Mouse (Mus musculus) hindbrain, embryonic 15.5 days (tissue): ENCODE results near the gene 6030458C11Rik. TPM values are rescaled to one million over a fixed set of nuclear protein-coding genes. Genes with fewer than 3 reads are reported as not detected.
A peak's percentile ranks its signal among the peaks of the same experiment; 100 is the strongest.

Experiments
- ATAC-seq: fragments of 200-750 bp; cut with Nextera tagmentation; 2 replicates; pipeline ENCODE4 v1.8.0; 2017; ENCODE audit warnings: low read depth, moderate number of reproducible peaks, moderate TSS enrichment; ENCODE audit not compliant: low FRiP score
- H3K27ac ChIP-seq: fragments of 300-500 bp; sonication (generic); replicated peaks from 2 replicates; pipeline ENCODE4 v1.5.1; 2015; ENCODE audit warnings: mild to moderate bottlenecking, inconsistent platforms
- H3K27me3 ChIP-seq: fragments of 300-500 bp; sonication (generic); 2 replicates; pipeline ENCODE4 v1.6.1; 2015; ENCODE audit warnings: control low read depth, inconsistent platforms
- H3K36me3 ChIP-seq: fragments of 300-500 bp; sonication (generic); 2 replicates; pipeline ENCODE4 v1.6.1; 2015; ENCODE audit warnings: control low read depth, inconsistent platforms
- H3K4me1 ChIP-seq: fragments of 300-500 bp; sonication (generic); replicated peaks from 2 replicates; pipeline ENCODE4 v1.6.1; 2015; ENCODE audit warnings: control low read depth, inconsistent platforms
- H3K4me2 ChIP-seq: fragments of 300-500 bp; sonication (generic); 2 replicates; pipeline ENCODE4 v1.6.1; 2015; ENCODE audit warnings: moderate library complexity, mild to moderate bottlenecking, inconsistent platforms
- H3K4me3 ChIP-seq: fragments of 300-500 bp; sonication (generic); 2 replicates; pipeline ENCODE4 v1.5.1; 2015; ENCODE audit warnings: mild to moderate bottlenecking, inconsistent platforms
- H3K9ac ChIP-seq: fragments of 300-500 bp; sonication (generic); 2 replicates; pipeline ENCODE4 v1.6.1; 2015; ENCODE audit warnings: inconsistent platforms
- H3K9me3 ChIP-seq: fragments of 300-500 bp; sonication (generic); 2 replicates; pipeline ENCODE4 v1.6.1; 2016; ENCODE audit warnings: control low read depth, inconsistent platforms
- WGBS: fragments of 180-500 bp; shearing (Covaris S2); methylation state at CpG from one replicate; pipeline ENCODE4 v1.1.7; 2015; 5-methylcytosine and 5-hydroxymethylcytosine counted together
- polyA plus RNA-seq: library from polyadenylated mRNA; unstranded; fragments of >200 nt; fragmentation: Nextera tagmentation; extraction: Ambion mirVana; gene quantifications from 2 replicates; pipeline ENCODE4 v1.2.1, GENCODE M21; 2015

The 6030458C11Rik gene
- polyA plus RNA-seq, 1 experiment from 2014 or later = 34.4 TPM

DNA sequence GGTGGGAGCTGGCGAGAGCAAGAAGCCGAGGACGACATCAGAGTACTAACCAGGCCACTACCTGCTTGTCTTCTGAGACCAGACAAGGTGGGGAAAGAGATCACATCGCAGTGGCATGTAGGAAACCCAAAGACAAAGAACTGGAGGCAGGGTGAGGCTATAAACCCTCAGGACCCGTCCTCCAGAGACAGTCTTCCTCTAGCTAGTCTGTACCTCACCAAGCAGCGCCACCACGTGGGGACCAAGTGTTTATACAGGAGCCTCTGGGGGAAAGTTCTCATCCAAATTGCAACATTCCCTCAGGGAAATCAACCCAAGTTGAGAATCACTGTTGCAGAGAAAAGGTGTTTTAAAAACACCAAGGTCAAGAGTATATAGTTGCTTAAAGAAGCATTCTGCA is 18.4 kb upstream of the 6030458C11Rik start:
- no peaks in the 10 kb centered on the region for H3K9me3 ChIP-seq

DNA sequence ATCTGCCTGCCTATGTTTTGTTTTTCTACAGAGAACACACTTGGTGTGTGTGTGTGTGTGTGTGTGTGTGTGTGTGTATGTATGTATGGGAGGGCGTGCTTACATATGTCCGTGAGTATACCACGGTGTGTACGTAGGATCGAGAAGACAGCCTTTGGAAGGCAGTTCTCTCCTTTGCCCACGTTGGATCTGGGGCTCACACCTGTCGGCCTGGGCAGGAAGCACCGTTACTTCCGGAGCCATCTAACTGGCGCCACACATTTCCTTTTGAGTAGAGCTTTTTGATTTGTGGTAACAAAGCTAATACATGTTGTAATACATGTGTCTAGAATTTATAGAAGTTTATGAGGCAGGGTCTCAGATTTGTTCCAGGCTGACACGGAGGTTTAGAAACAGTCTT is 16.3 kb upstream of the 6030458C11Rik start:
- Histone ChIP-seq H3K9ac (no peak overlapping the region), H3K27me3 (no peaks in the 10 kb centered on the region), H3K4me2 (no peak overlapping the region), H3K9me3 (no peaks in the 10 kb centered on the region), H3K27ac (no peak overlapping the region), H3K36me3 (peaks cover 76% of the 10 kb centered on the region), H3K4me1 (no peaks in the 10 kb centered on the region), H3K4me3 (no peak overlapping the region)
- 98% methylated on average over 11 of the region's 11 CpGs for WGBS
- no peak for ATAC-seq

More for the DNA sequence above, 18.4 kb upstream of the 6030458C11Rik start:
- Histone ChIP-seq H3K27ac (no peak overlapping the region), H3K4me1 (no peaks in the 10 kb centered on the region), H3K4me3 (no peak overlapping the region), H3K4me2 (no peak overlapping the region), H3K36me3 (peaks cover 80% of the 10 kb centered on the region), H3K9ac (no peak overlapping the region), H3K27me3 (no peaks in the 10 kb centered on the region)
- 80% methylated on average over 7 of the region's 7 CpGs for WGBS
- no peak for ATAC-seq

- H3K36me3 ChIP-seq = peaks cover 60% of the 10 kb centered on the region
- H3K9me3 ChIP-seq = no peaks in the 10 kb centered on the region
- H3K4me3 ChIP-seq = no peak overlapping the region
- WGBS = 96% methylated on average over 24 of the region's 24 CpGs
- no peak overlapping the region for H3K9ac ChIP-seq
- H3K4me2 ChIP-seq = no peak overlapping the region
- H3K4me1 ChIP-seq = no peaks in the 10 kb centered on the region
- ATAC-seq = 0 out of 2 replicates have a peak, but pooled peaks have one; percentile 15
- no peak overlapping the region for H3K27ac ChIP-seq
- H3K27me3 ChIP-seq = no peaks in the 10 kb centered on the region
Observed at GRCm38 (mm10) chr15:12834231-12834630, 9.8 kb upstream of the 6030458C11Rik start.

- peaks cover 65% of the 10 kb centered on the region for H3K36me3 ChIP-seq
- H3K4me3 ChIP-seq = no peak overlapping the region
- H3K9ac ChIP-seq = no peak overlapping the region
- no peaks in the 10 kb centered on the region for H3K4me1 ChIP-seq
- no peak for ATAC-seq
- H3K9me3 ChIP-seq = no peaks in the 10 kb centered on the region
- WGBS = 97% methylated on average over 31 of the region's 31 CpGs
- no peaks in the 10 kb centered on the region for H3K27me3 ChIP-seq
- H3K4me2 ChIP-seq = no peak overlapping the region
- H3K27ac ChIP-seq = no peak overlapping the region
Observed at GRCm38 (mm10) chr15:12833385-12833784, 8.9 kb upstream of the 6030458C11Rik start.

DNA sequence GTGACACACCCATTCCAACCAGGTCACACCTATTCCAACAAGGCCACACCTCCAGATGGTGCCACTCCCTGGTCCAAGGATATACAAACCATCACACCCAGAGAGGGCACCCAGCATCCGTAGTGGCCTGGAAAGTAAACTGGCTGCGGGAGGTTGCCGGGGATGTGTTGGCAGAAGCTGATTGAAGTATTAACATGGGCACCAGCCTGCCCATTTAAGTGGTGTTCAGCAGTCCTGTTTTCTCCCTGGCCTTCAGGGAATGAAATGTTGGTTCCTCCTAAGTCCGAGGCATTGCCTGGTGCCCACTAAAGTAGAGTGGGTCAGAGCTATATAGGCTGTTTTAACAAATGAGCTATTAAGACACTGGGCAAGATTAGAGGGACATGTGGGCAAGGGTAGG is 8.2 kb upstream of the 6030458C11Rik start:
- peaks cover 65% of the 10 kb centered on the region for H3K36me3 ChIP-seq
- no peak overlapping the region for H3K4me2 ChIP-seq
- no peak overlapping the region for H3K4me3 ChIP-seq
- H3K27ac ChIP-seq = no peak overlapping the region
- no peak for ATAC-seq
- no peak overlapping the region for H3K9ac ChIP-seq
- WGBS = 96% methylated on average over 4 of the region's 4 CpGs
- no peaks in the 10 kb centered on the region for H3K4me1 ChIP-seq
- no peaks in the 10 kb centered on the region for H3K9me3 ChIP-seq
- H3K27me3 ChIP-seq = no peaks in the 10 kb centered on the region

- WGBS = 94% methylated on average over 3 of the region's 3 CpGs
- H3K9me3 ChIP-seq = no peaks in the 10 kb centered on the region
- H3K4me2 ChIP-seq = no peak overlapping the region
- no peak overlapping the region for H3K4me3 ChIP-seq
- H3K27me3 ChIP-seq = no peaks in the 10 kb centered on the region
- peaks cover 51% of the 10 kb centered on the region for H3K36me3 ChIP-seq
- no peak for ATAC-seq
- H3K4me1 ChIP-seq = peaks cover 17% of the 10 kb centered on the region
- no peak overlapping the region for H3K9ac ChIP-seq
- H3K27ac ChIP-seq = no peak overlapping the region
Observed at GRCm38 (mm10) chr15:12829878-12830277, 5.4 kb upstream of the 6030458C11Rik start.

DNA sequence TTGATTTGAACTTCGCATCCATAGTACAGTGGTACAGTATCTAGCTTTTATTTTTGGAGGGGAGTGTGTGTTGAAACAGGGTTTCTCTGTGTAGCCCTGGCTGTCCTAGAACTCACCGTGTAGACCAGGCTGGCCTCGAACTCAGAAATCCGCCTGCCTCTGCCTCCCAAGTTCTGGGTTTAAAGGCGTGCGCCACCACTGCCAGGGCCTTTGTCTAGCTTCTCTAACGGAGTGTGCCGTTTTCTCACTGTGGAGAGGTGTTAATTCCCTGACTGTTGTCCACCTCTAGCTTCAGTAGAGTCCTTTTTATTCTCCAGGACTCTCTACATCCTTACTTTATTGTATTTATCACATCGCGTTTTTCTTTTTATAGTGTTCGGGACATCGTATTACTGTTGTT is 959 bp upstream of the 6030458C11Rik start:
- Histone ChIP-seq H3K9ac (peak overlapping the region; percentile 83), H3K4me2 (peak overlapping the region; percentile 73), H3K9me3 (no peaks in the 10 kb centered on the region), H3K4me1 (peaks cover 27% of the 10 kb centered on the region), H3K27ac (peak overlapping the region; percentile 84; the same call in 1 of the 2 replicates), H3K4me3 (peak overlapping the region; percentile 78), H3K27me3 (no peaks in the 10 kb centered on the region), H3K36me3 (peaks cover 40% of the 10 kb centered on the region)
- 56% methylated on average over 12 of the region's 12 CpGs for WGBS
- ATAC-seq = no peak

DNA sequence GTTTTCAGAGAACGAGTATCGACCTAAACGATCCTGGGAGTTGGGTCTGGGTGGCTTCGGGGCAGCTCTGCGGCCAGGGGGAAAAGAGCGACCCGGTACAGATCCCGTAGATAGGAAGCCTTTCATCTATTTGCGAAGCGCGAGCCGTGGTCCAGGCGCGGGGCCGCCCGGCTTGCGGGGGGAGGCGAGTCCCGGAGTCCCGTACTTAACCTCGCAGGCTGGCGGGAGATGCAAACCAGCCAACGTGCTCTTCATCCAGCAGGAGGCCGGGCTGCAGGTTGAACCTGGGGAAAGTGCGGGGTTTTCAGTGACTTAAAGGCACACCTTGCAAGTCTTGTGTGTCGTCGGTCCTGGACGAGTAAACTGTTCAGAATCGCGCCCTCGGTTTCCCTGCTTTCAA is 516 bp upstream of the 6030458C11Rik start:
- H3K4me2 ChIP-seq = peak overlapping the region; percentile 73
- H3K9me3 ChIP-seq = no peaks in the 10 kb centered on the region
- H3K9ac ChIP-seq = peak overlapping the region; percentile 83
- peaks cover 41% of the 10 kb centered on the region for H3K36me3 ChIP-seq
- under 1% methylated on average over 31 of the region's 31 CpGs for WGBS
- no peaks in the 10 kb centered on the region for H3K27me3 ChIP-seq
- peak overlapping the region; percentile 84 for H3K27ac ChIP-seq
- peak overlapping the region; percentile 78 for H3K4me3 ChIP-seq
- ATAC-seq = no peak
- peaks cover 27% of the 10 kb centered on the region for H3K4me1 ChIP-seq

GRCm38 (mm10) chr15:12823455-12824119 is 862 bp downstream of the 6030458C11Rik start:
- no peak for ATAC-seq
- Histone ChIP-seq H3K4me3 (peak overlapping the region; percentile 78), H3K4me2 (peak overlapping the region; percentile 78), H3K9ac (peak overlapping the region; percentile 78), H3K4me1 (peaks cover 27% of the 10 kb centered on the region), H3K36me3 (peaks cover 41% of the 10 kb centered on the region), H3K9me3 (no peaks in the 10 kb centered on the region), H3K27ac (no peak overlapping the region), H3K27me3 (no peaks in the 10 kb centered on the region)
- WGBS = 92% methylated on average over 2 of the region's 2 CpGs

DNA sequence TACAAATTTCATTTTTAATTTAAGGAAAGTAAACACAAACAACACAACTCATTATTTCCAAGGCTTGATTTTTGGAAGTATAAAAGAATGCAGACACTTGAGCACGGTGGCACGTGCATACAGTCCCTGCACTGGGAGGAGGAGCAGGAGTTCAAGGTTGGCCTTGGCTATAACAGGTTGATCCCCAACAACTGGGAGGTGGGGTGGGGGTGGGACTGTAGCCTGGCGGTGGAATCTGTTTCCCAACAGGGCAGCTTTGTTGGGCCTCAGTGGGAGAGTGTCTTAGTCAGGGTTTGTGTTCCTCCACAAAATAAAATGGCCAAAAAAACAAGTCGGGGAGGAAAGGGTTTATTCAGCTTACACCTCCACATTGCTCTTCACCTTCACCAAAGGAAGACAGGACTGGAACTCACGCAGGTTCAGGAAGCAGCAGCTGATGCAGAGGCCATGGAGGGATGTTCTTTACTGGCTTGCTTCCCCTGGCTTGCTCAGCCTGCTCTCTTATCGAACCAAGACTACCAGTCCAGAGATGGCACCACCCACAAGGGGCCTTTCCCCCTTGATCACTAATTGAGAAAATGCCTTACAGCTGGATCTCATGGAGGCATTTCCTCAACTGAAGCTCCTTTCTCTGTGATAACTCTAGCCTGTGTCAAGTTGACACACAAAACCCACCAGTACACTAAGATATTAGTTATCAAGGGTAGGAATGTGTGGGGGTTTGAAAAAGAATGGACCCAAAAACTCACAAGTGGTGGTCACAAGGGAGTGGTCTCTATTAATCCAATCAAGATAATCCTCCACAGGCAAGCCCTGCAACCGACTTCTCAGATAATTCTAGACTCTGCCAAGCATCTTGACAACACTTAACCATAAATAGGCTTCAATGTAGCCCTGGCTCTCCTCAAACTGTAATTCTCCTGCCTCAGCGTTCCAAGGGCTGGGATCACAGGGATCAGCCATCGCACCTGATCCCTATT is 1.7 kb downstream of the 6030458C11Rik start:
- 84% methylated on average over 9 of the region's 9 CpGs for WGBS
- H3K9ac ChIP-seq = no peak overlapping the region
- H3K4me2 ChIP-seq = no peak overlapping the region
- no peak for ATAC-seq
- peaks cover 41% of the 10 kb centered on the region for H3K36me3 ChIP-seq
- H3K9me3 ChIP-seq = no peaks in the 10 kb centered on the region
- no peak overlapping the region for H3K27ac ChIP-seq
- H3K4me3 ChIP-seq = no peak overlapping the region
- H3K27me3 ChIP-seq = no peaks in the 10 kb centered on the region
- H3K4me1 ChIP-seq = peaks cover 27% of the 10 kb centered on the region

DNA sequence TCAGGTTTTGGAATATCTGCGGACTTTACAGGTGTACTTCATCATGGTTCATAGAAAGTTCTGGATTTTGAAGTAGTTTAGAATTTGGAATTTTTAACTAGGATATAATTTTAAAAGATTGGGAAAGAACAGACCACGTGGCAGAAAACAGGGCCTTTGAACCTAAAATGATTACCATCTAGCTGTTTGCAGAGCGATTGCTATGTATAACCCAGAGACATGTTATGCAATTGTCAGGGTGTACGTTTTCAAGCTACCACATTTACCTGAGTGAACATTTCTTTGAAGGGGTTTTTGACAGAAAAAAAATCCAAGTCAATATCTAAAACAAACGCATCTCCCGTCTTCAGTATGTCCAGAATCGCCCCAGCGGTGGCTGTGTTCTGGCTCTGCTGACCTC is 6.9 kb downstream of the 6030458C11Rik start:
- Histone ChIP-seq H3K27ac (no peak overlapping the region), H3K4me2 (no peak overlapping the region), H3K36me3 (peaks cover 80% of the 10 kb centered on the region), H3K4me3 (no peak overlapping the region), H3K27me3 (no peaks in the 10 kb centered on the region), H3K9me3 (no peaks in the 10 kb centered on the region), H3K4me1 (no peaks in the 10 kb centered on the region), H3K9ac (no peak overlapping the region)
- WGBS = 97% methylated on average over 8 of the region's 8 CpGs
- ATAC-seq = no peak

GRCm38 (mm10) chr15:12812646-12813045 is 11.8 kb downstream of the 6030458C11Rik start:
- WGBS = 97% methylated on average over 11 of the region's 11 CpGs
- H3K4me2 ChIP-seq = no peak overlapping the region
- no peaks in the 10 kb centered on the region for H3K27me3 ChIP-seq
- H3K4me3 ChIP-seq = no peak overlapping the region
- peaks cover 90% of the 10 kb centered on the region for H3K36me3 ChIP-seq
- no peaks in the 10 kb centered on the region for H3K9me3 ChIP-seq
- H3K9ac ChIP-seq = no peak overlapping the region
- no peak for ATAC-seq
- H3K27ac ChIP-seq = no peak overlapping the region
- H3K4me1 ChIP-seq = no peaks in the 10 kb centered on the region
